Mouse (Mus musculus) CH12.LX (cell line): ENCODE measurements around the gene Mamstr. TPM values are rescaled to one million over a fixed set of nuclear protein-coding genes. Genes with fewer than 3 reads are reported as not detected.

Experiments used
- DNase-seq: peaks from one replicate; pipeline ENCODE4 v3.0.0-alpha.2; 2013; ENCODE audit errors: extremely low read depth
- H3K27ac ChIP-seq: 2 replicates; pipeline ENCODE4 v1.5.1; 2012; ENCODE audit warnings: low read depth, mild to moderate bottlenecking, control low read depth, moderate library complexity; ENCODE audit not compliant: insufficient read depth
- H3K27me3 ChIP-seq: replicated peaks from 2 replicates; pipeline ENCODE3; 2012; ENCODE audit warnings: inconsistent platforms
- H3K36me3 ChIP-seq, 2 experiments: replicated peaks in 1 of 2; 2 replicates each; pipeline versions ENCODE3 to v1.6.1; 2012; ENCODE audit warnings: inconsistent platforms in 1 of 2, low read length in 1 of 2, mild to moderate bottlenecking in 1 of 2, mixed read lengths in 1 of 2, moderate library complexity in 1 of 2; ENCODE audit not compliant: control insufficient read depth in 1 of 2, insufficient read depth in 1 of 2
- H3K4me1 ChIP-seq, 2 experiments: 2 replicates each; pipeline ENCODE4 v1.6.1; 2012; ENCODE audit warnings: inconsistent platforms in 1 of 2, moderate library complexity in 1 of 2; ENCODE audit not compliant: insufficient read depth in 2 of 2, control insufficient read depth in 1 of 2
- H3K4me2 ChIP-seq: 2 replicates; pipeline ENCODE4 v1.6.1; 2012; ENCODE audit warnings: low read depth, mild to moderate bottlenecking, control low read depth; ENCODE audit not compliant: poor library complexity, insufficient read depth, severe bottlenecking
- H3K4me3 ChIP-seq, 3 experiments: fragments of 150-350 bp in 1 of 3; sonication (generic) in 1 of 3; replicated peaks in 1 of 3; 2 replicates each; pipeline versions ENCODE3 to v1.5.1; 2011 to 2012; ENCODE audit warnings: low read depth in 2 of 3, low read length in 2 of 3, mild to moderate bottlenecking in 2 of 3, moderate library complexity in 2 of 3, control low read depth in 1 of 3, improper control_type of control experiment in 1 of 3, inconsistent platforms in 1 of 3, mixed read lengths in 1 of 3; ENCODE audit not compliant: poor library complexity in 1 of 3
- H3K79me2 ChIP-seq: replicated peaks from 2 replicates; pipeline ENCODE4 v1.6.1; 2012; ENCODE audit warnings: mild to moderate bottlenecking, moderate library complexity; ENCODE audit not compliant: control insufficient read depth, poor library complexity, insufficient read depth, severe bottlenecking; ENCODE audit errors: extremely low read depth
- H3K9ac ChIP-seq: 2 replicates; pipeline ENCODE4 v1.6.1; 2012; ENCODE audit warnings: low read depth, mild to moderate bottlenecking, control low read depth, moderate library complexity; ENCODE audit not compliant: insufficient read depth
- H3K9me3 ChIP-seq: replicated peaks from 2 replicates; pipeline ENCODE3; 2012; ENCODE audit warnings: low read length, inconsistent platforms, mixed read lengths
- CHD2 ChIP-seq: IDR thresholded peaks from 2 replicates; pipeline ENCODE4 v1.6.1; 2011; ENCODE audit warnings: low read length, improper control_type of control experiment
- E2F4 ChIP-seq: IDR thresholded peaks from 2 replicates; pipeline ENCODE4 v1.6.1; 2011; ENCODE audit warnings: low read depth, low read length, improper control_type of control experiment; ENCODE audit not compliant: insufficient replicate concordance
- EP300 ChIP-seq: IDR thresholded peaks from 2 replicates; pipeline ENCODE4 v1.6.1; 2011; ENCODE audit warnings: low read length, improper control_type of control experiment
- ETS1 ChIP-seq: conservative IDR thresholded peaks from 2 replicates; pipeline ENCODE4 v1.6.1; 2012; ENCODE audit warnings: low read depth, mild to moderate bottlenecking, inconsistent platforms, low read length, improper control_type of control experiment, moderate library complexity
- IRF4 ChIP-seq: IDR thresholded peaks from 2 replicates; pipeline ENCODE4 v1.6.1; 2014; ENCODE audit warnings: low read depth, mild to moderate bottlenecking, inconsistent platforms, low read length, improper control_type of control experiment
- JUN ChIP-seq: IDR thresholded peaks from 2 replicates; pipeline ENCODE4 v1.6.1; 2011; ENCODE audit warnings: low read depth, mild to moderate bottlenecking, low read length, improper control_type of control experiment, moderate library complexity; ENCODE audit not compliant: insufficient read depth
- MAFK ChIP-seq: IDR thresholded peaks from 2 replicates; pipeline ENCODE4 v1.6.1; 2011; ENCODE audit warnings: low read length, improper control_type of control experiment; ENCODE audit not compliant: insufficient replicate concordance
- MAX ChIP-seq: IDR thresholded peaks from 2 replicates; pipeline ENCODE4 v1.6.1; 2011; ENCODE audit warnings: low read length, improper control_type of control experiment
- MYC ChIP-seq: IDR thresholded peaks from 2 replicates; pipeline ENCODE4 v1.6.1; 2011; ENCODE audit warnings: low read depth, mild to moderate bottlenecking, improper control_type of control experiment, low read length
- NELFE ChIP-seq: IDR thresholded peaks from 2 replicates; pipeline ENCODE4 v1.6.1; 2011; ENCODE audit warnings: low read depth, low read length, improper control_type of control experiment
- NRF1 ChIP-seq: IDR thresholded peaks from 2 replicates; pipeline ENCODE4 v1.6.1; 2014; ENCODE audit warnings: low read depth, mild to moderate bottlenecking, inconsistent platforms, low read length, improper control_type of control experiment, moderate library complexity
- POLR2A ChIP-seq: IDR thresholded peaks from 2 replicates; pipeline ENCODE4 v1.6.1; 2011; ENCODE audit warnings: low read depth, mild to moderate bottlenecking, improper control_type of control experiment, low read length
- SMC3 ChIP-seq: IDR thresholded peaks from 2 replicates; pipeline ENCODE4 v1.6.1; 2011; ENCODE audit warnings: low read depth, low read length, improper control_type of control experiment
- TCF12 ChIP-seq: IDR thresholded peaks from 2 replicates; pipeline ENCODE4 v1.6.1; 2014; ENCODE audit warnings: low read depth, mild to moderate bottlenecking, inconsistent platforms, low read length, improper control_type of control experiment
- UBTF ChIP-seq: IDR thresholded peaks from 2 replicates; pipeline ENCODE4 v1.6.1; 2012; ENCODE audit warnings: low read depth, mild to moderate bottlenecking, inconsistent platforms, low read length, improper control_type of control experiment, moderate library complexity
- USF1 ChIP-seq: IDR thresholded peaks from 2 replicates; pipeline ENCODE4 v1.6.1; 2014; ENCODE audit warnings: low read depth, mild to moderate bottlenecking, inconsistent platforms, low read length, improper control_type of control experiment
- USF2 ChIP-seq: conservative IDR thresholded peaks from 2 replicates; pipeline ENCODE4 v1.6.1; 2011; ENCODE audit warnings: low read depth, low read length, improper control_type of control experiment
- ZKSCAN1 ChIP-seq: IDR thresholded peaks from 2 replicates; pipeline ENCODE4 v1.6.1; 2012; ENCODE audit warnings: low read depth, inconsistent platforms, low read length, improper control_type of control experiment, borderline replicate concordance
- ZNF384 ChIP-seq: IDR thresholded peaks from 2 replicates; pipeline ENCODE4 v1.6.1; 2012; ENCODE audit warnings: low read depth, low read length, improper control_type of control experiment, inconsistent platforms
- dilution Hi-C: fragments of 300-500 bp; cut with MboI; formaldehyde crosslinking; loops from 2 replicates; pipeline ENCODE4 v1.14.3; 2020; ENCODE audit warnings: low sequenced_read_pairs; ENCODE audit not compliant: extremely low pct_unique_long_range_greater_than_20kb, extremely low pct_ligation_motif_present
- in situ Hi-C: fragments of 300-500 bp; cut with MboI; formaldehyde crosslinking; loops from 3 replicates; pipeline ENCODE4 v1.14.3; 2019; ENCODE audit warnings: low sequenced_read_pairs, low pct_ligation_motif_present, low pct_unique_long_range_greater_than_20kb, mixed read lengths
- polyA plus RNA-seq: library from polyadenylated mRNA; unstranded; fragments of >175 nt; gene quantifications from 2 replicates; pipeline ENCODE4 v1.2.1, GENCODE M21; 2012; ENCODE audit warnings: low read depth; ENCODE audit not compliant: insufficient read length
- total RNA-seq, 2 experiments: library from RNA; depleted of rRNA; stranded (reverse); fragments of 300-350 nt in 1 of 2; fragments of >200 nt in 1 of 2; gene quantifications; 2 replicates each; pipeline ENCODE4 v1.2.3; 2012 to 2014

Mamstr gene
- total and polyA plus RNA-seq, 3 experiments = 0.17 to 0.31 TPM; not detected in 1

DNA sequence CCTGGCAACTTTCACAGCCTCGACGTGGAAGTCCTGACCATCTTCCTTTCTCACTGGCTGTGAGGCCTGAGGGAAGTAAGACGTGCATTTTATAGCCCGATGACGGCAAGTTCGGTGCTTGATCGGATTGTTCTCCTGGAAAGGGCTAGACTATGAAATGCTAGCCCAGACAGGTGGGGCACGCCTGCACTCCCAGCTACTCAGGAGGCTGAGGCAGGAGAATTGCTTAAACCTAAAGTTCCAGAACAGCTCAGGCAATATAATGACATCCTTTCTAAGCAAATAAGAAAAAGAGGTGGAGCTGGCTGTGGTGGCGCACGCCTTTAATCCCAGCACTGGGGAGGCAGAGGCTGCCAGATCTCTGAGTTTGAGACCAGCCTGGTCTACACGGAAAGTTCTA is 16.3 kb upstream of the Mamstr start:
- peaks cover 0 to 31% of the 10 kb centered on the region in 2 experiments for H3K36me3 ChIP-seq
- DNase-seq = no peak
- H3K4me3 ChIP-seq = no peak overlapping the region
- in situ Hi-C loops = no loop called here
- no peak overlapping the region for H3K27ac ChIP-seq
- H3K4me2 ChIP-seq = no peak overlapping the region
- TF ChIP-seq ZKSCAN1 (no peak), MYC (no peak), EP300 (no peak), POLR2A (no peak), USF1 (no peak), ETS1 (no peak), ZNF384 (no peak), IRF4 (no peak), USF2 (no peak), MAFK (no peak), JUN (no peak), UBTF (no peak), CHD2 (no peak)
- H3K9ac ChIP-seq = no peak overlapping the region
- dilution Hi-C loops = no loop called here
- peaks cover 20% of the 10 kb centered on the region for H3K9me3 ChIP-seq
- peaks cover 15 to 29% of the 10 kb centered on the region in 2 experiments for H3K4me1 ChIP-seq
- no peaks in the 10 kb centered on the region for H3K27me3 ChIP-seq
- no peaks in the 10 kb centered on the region for H3K79me2 ChIP-seq

DNA sequence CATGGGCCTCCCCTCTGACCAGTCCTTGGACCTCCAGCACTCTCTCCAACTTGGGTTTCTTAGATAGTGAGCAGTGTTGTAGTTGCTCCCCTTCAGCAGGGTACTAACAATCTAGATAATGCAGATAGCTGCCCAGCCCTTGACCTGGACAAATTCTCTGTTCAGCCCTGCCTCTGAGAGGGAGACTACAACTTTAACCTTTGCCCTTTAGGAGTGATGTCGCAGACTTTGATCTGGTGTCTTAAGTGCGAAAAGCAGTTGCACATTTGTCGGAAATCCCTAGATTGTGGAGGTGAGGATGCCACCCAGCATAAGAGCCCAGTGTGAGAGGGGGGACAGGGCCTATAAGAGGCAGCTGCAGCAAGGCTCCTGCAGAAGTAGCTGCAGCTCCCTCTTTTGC is 15.1 kb upstream of the Mamstr start:
- dilution Hi-C loops = no loop called here
- in situ Hi-C loops = no loop called here
- no peaks in the 10 kb centered on the region for H3K27me3 ChIP-seq

More for the DNA sequence above, 15.1 kb upstream of the Mamstr start:
- no peak for DNase-seq
- H3K4me1 ChIP-seq = peaks cover 5 to 17% of the 10 kb centered on the region in 2 experiments
- no peak overlapping the region for H3K4me2 ChIP-seq
- H3K9ac ChIP-seq = no peak overlapping the region
- no peak overlapping the region for H3K27ac ChIP-seq
- no peaks in the 10 kb centered on the region for H3K79me2 ChIP-seq
- H3K4me3 ChIP-seq = no peak overlapping the region
- H3K36me3 ChIP-seq = peaks cover 0 to 25% of the 10 kb centered on the region in 2 experiments
- no peak for TF ChIP-seq SMC3
- TF ChIP-seq MAX = no peak
- no peak for TF ChIP-seq POLR2A
- no peak for TF ChIP-seq NELFE
- TF ChIP-seq MAFK = no peak
- TF ChIP-seq E2F4 = no peak
- no peak for TF ChIP-seq TCF12
- no peak for TF ChIP-seq UBTF
- TF ChIP-seq EP300 = no peak
- TF ChIP-seq USF1 = no peak
- no peak for TF ChIP-seq ZNF384
- TF ChIP-seq ZKSCAN1 = no peak
- no peak for TF ChIP-seq NRF1
- H3K9me3 ChIP-seq = peaks cover 27% of the 10 kb centered on the region
